In the genomic region with DNA sequence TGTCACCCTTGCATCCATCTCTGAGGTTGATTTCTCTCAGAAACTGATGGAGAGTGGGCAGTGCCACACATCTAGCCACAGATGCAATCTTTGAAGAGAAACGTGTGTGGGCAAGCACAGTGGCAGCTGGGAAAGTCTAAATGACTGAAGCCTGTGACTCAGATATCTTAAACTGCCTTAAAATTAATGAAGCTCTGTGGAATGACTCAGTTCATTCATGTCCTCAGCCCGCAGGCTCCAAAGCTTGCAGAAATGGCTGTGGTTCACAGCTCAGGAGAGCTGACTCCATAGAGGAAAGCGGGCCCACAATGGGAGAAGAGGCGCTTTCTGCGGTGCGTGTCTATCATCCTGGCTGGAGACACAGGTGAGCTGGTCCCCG, we compare ENCODE assay signal across 14 mouse cellular contexts. TPM values are rescaled to one million over a fixed set of nuclear protein-coding genes. Genes with fewer than 3 reads are reported as not detected.
DNase-seq lines count a peak whose midpoint lies in the region; ATAC-seq lines count a peak whose summit lies in the region.
"Had no signal": no experiment of that assay in that cellular context is flagged by ENCODE, and none has a peak within 500 bp of the region (broad histone marks: within the 10 kb centered on the region; RNA-seq: fewer than 3 reads in every experiment).

No protein-coding gene starts in this region.

- no peak for ATAC-seq in activated CD4-positive, CD25-positive, alpha-beta regulatory T cell, adult 4 months
- ATAC-seq: liver, postnatal 0 days had no signal

- peak; percentile 46 for DNase-seq in layer of hippocampus, adult 11-12 months (ENCODE audit: low spot score)
- no peak for DNase-seq in layer of hippocampus, postnatal 25 days (ENCODE audit: extremely low spot score in 1 of 2, low spot score in 1 of 2)
- DNase-seq in urinary bladder, postnatal 36 days (ENCODE audit: low spot score in 2 of 2) = peak; percentile 35 to 46
- no peak for DNase-seq in urinary bladder, adult 2 months (ENCODE audit: low spot score)
- DNase-seq in layer of hippocampus, adult 8-10 months (ENCODE audit: low spot score in 2 of 2) = peak; percentile 59 to 65
- no peak for DNase-seq in ovary, postnatal 10 days (ENCODE audit: low spot score)
- no peak for DNase-seq in gastrocnemius, postnatal 36 days
- DNase-seq: cerebellum, adult 11-12 months; gastrocnemius, adult 2 months; heart, postnatal 10 days; kidney, adult 2 months; liver, postnatal 0 days; thymus, postnatal 36 days had no signal

- intact Hi-C loops in gastrocnemius, postnatal 36 days (cut with DNase I) = no loop called here

RNA-seq across cellular contexts. Expression of gene Trib2, which starts 15.9 kb away (rescaled TPM):
- 10 to 100 TPM; 37.5 to 42.7 TPM for total RNA-seq in layer of hippocampus, postnatal 25 days (2021)
- 5.7 and 6.1 TPM in 2 replicates for polyA plus RNA-seq in urinary bladder, adult 2 months (2012; rRNA removed)
- total RNA-seq in layer of hippocampus, adult 8-10 months (2022) = 10 to 100 TPM; 27.4 to 35.4 (median 30.8) TPM
- polyA plus RNA-seq in activated CD4-positive, CD25-positive, alpha-beta regulatory T cell, adult 4 months (2017; shearing (Covaris generic)) = 100 to 1,000 TPM in 1 of 2 experiments, 10 to 100 TPM in 1; 90.9 to 103 TPM
- 10 to 100 TPM; 13.7 to 19.0 TPM for total RNA-seq in gastrocnemius, postnatal 36 days (2021)

Comparison
In these comparisons a context has a peak if more than half of its experiments do, and no peak if none do; other contexts are left out.
1. DNase-seq: peak in layer of hippocampus, adult 11-12 months (single experiment), urinary bladder, postnatal 36 days (2 of 2) and layer of hippocampus, adult 8-10 months (2 of 2); none in layer of hippocampus, postnatal 25 days (0 of 2), urinary bladder, adult 2 months (single experiment), ovary, postnatal 10 days (single experiment) and gastrocnemius, postnatal 36 days (0 of 2).